Mouse (Mus musculus) midbrain, embryonic 13.5 days (tissue): Measurements from ENCODE around the gene Fkbp5. TPM values are rescaled to one million over a fixed set of nuclear protein-coding genes. Genes with fewer than 3 reads are reported as not detected.

Experiments
- ATAC-seq: fragments of 200-750 bp; cut with Nextera tagmentation; 2 replicates; pipeline ENCODE4 v1.8.0; 2017; ENCODE audit warnings: mild to moderate bottlenecking, moderate TSS enrichment, moderate library complexity
- H3K27ac ChIP-seq: fragments of 300-500 bp; sonication (generic); 2 replicates; pipeline ENCODE4 v1.5.1; 2015; ENCODE audit warnings: inconsistent platforms, mild to moderate bottlenecking, moderate library complexity
- H3K27me3 ChIP-seq: fragments of 300-500 bp; sonication (generic); 2 replicates; pipeline ENCODE4 v1.6.1; 2015; ENCODE audit warnings: mild to moderate bottlenecking, inconsistent platforms
- H3K36me3 ChIP-seq: fragments of 300-500 bp; sonication (generic); 2 replicates; pipeline ENCODE4 v1.6.1; 2015; ENCODE audit warnings: mild to moderate bottlenecking, inconsistent platforms
- H3K4me1 ChIP-seq: fragments of 300-500 bp; sonication (generic); replicated peaks from 2 replicates; pipeline ENCODE4 v1.6.1; 2015; ENCODE audit warnings: inconsistent platforms
- H3K4me2 ChIP-seq: fragments of 300-500 bp; sonication (generic); replicated peaks from 2 replicates; pipeline ENCODE4 v1.6.1; 2015; ENCODE audit warnings: moderate library complexity, mild to moderate bottlenecking, inconsistent platforms
- H3K4me3 ChIP-seq: fragments of 300-500 bp; sonication (generic); replicated peaks from 2 replicates; pipeline ENCODE4 v1.5.1; 2015; ENCODE audit warnings: mild to moderate bottlenecking, inconsistent platforms
- H3K9ac ChIP-seq: fragments of 300-500 bp; sonication (generic); replicated peaks from 2 replicates; pipeline ENCODE4 v1.6.1; 2015; ENCODE audit warnings: mild to moderate bottlenecking, inconsistent platforms
- H3K9me3 ChIP-seq: fragments of 300-500 bp; sonication (generic); 2 replicates; pipeline ENCODE4 v1.6.1; 2016; ENCODE audit warnings: mild to moderate bottlenecking, inconsistent platforms
- WGBS: fragments of 180-500 bp; shearing (Covaris S2); methylation state at CpG from one replicate; pipeline ENCODE4 v1.1.7; 2015; 5-methylcytosine and 5-hydroxymethylcytosine counted together
- polyA plus RNA-seq: library from polyadenylated mRNA; unstranded; fragments of >200 nt; fragmentation: Nextera tagmentation; extraction: Ambion mirVana; gene quantifications from 2 replicates; pipeline ENCODE4 v1.2.1, GENCODE M21; 2015

Gene Fkbp5
- polyA plus RNA-seq, 1 experiment from 2014 or later: 30.9 TPM

- Histone ChIP-seq H3K36me3 (no peaks in the 10 kb centered on the region), H3K9me3 (no peaks in the 10 kb centered on the region), H3K27ac (no peak overlapping the region), H3K4me2 (no peak overlapping the region), H3K9ac (no peak overlapping the region), H3K27me3 (no peaks in the 10 kb centered on the region), H3K4me1 (peaks cover 9% of the 10 kb centered on the region), H3K4me3 (no peak overlapping the region)
- ATAC-seq: no peak
- 65% methylated on average over 5 of the region's 5 CpGs for WGBS
Observed at GRCm38 (mm10) chr17:28472696-28473095, 44.6 kb downstream of the Fkbp5 start.

GRCm38 (mm10) chr17:28470876-28471275, 46.5 kb downstream of the Fkbp5 start:
- Histone ChIP-seq H3K9ac (no peak overlapping the region), H3K4me3 (no peak overlapping the region), H3K9me3 (no peaks in the 10 kb centered on the region), H3K27me3 (no peaks in the 10 kb centered on the region), H3K4me1 (peaks cover 9% of the 10 kb centered on the region), H3K36me3 (no peaks in the 10 kb centered on the region), H3K27ac (no peak overlapping the region), H3K4me2 (no peak overlapping the region)
- 90% methylated on average over 6 of the region's 6 CpGs for WGBS
- no peak for ATAC-seq

- Histone ChIP-seq H3K27ac (no peak overlapping the region), H3K9ac (no peak overlapping the region), H3K4me2 (no peak overlapping the region), H3K4me3 (no peak overlapping the region), H3K36me3 (no peaks in the 10 kb centered on the region), H3K27me3 (no peaks in the 10 kb centered on the region), H3K4me1 (peaks cover 9% of the 10 kb centered on the region), H3K9me3 (no peaks in the 10 kb centered on the region)
- no peak for ATAC-seq
- WGBS: 81% methylated on average over 11 of the region's 11 CpGs
Observed at GRCm38 (mm10) chr17:28467749-28468148, 49.6 kb downstream of the Fkbp5 start.

GRCm38 (mm10) chr17:28465968-28466367, 51.4 kb downstream of the Fkbp5 start:
- ATAC-seq: no peak
- H3K27me3 ChIP-seq: no peaks in the 10 kb centered on the region
- no peak overlapping the region for H3K9ac ChIP-seq
- H3K4me1 ChIP-seq: peaks cover 7% of the 10 kb centered on the region
- H3K27ac ChIP-seq: no peak overlapping the region
- no peaks in the 10 kb centered on the region for H3K36me3 ChIP-seq
- H3K9me3 ChIP-seq: no peaks in the 10 kb centered on the region
- no peak overlapping the region for H3K4me3 ChIP-seq
- 91% methylated on average over 4 of the region's 4 CpGs for WGBS
- H3K4me2 ChIP-seq: no peak overlapping the region

- WGBS: 87% methylated on average over 7 of the region's 7 CpGs
- no peak overlapping the region for H3K4me2 ChIP-seq
- H3K27ac ChIP-seq: no peak overlapping the region
- no peak overlapping the region for H3K4me3 ChIP-seq
- no peaks in the 10 kb centered on the region for H3K36me3 ChIP-seq
- no peaks in the 10 kb centered on the region for H3K27me3 ChIP-seq
- H3K9me3 ChIP-seq: no peaks in the 10 kb centered on the region
- ATAC-seq: no peak
- no peaks in the 10 kb centered on the region for H3K4me1 ChIP-seq
- no peak overlapping the region for H3K9ac ChIP-seq
Observed at GRCm38 (mm10) chr17:28463701-28464443, 53.5 kb downstream of the Fkbp5 start.

- H3K27ac ChIP-seq: no peak overlapping the region
- H3K4me1 ChIP-seq: no peaks in the 10 kb centered on the region
- ATAC-seq: no peak
- no peaks in the 10 kb centered on the region for H3K9me3 ChIP-seq
- H3K4me3 ChIP-seq: no peak overlapping the region
- H3K27me3 ChIP-seq: no peaks in the 10 kb centered on the region
- no peak overlapping the region for H3K4me2 ChIP-seq
- H3K9ac ChIP-seq: no peak overlapping the region
- 94% methylated on average over 1 of the region's 1 CpGs for WGBS
- H3K36me3 ChIP-seq: no peaks in the 10 kb centered on the region
Observed at GRCm38 (mm10) chr17:28460388-28460787, 56.9 kb downstream of the Fkbp5 start.

- Histone ChIP-seq H3K4me3 (no peak overlapping the region), H3K4me2 (no peak overlapping the region), H3K9ac (no peak overlapping the region), H3K4me1 (peaks cover 12% of the 10 kb centered on the region), H3K9me3 (no peaks in the 10 kb centered on the region), H3K27ac (no peak overlapping the region), H3K36me3 (no peaks in the 10 kb centered on the region), H3K27me3 (no peaks in the 10 kb centered on the region)
- 70% methylated on average over 4 of the region's 4 CpGs for WGBS
- no peak for ATAC-seq
Observed at GRCm38 (mm10) chr17:28455098-28455497, 62.2 kb downstream of the Fkbp5 start.

- ATAC-seq: no peak
- Histone ChIP-seq H3K27ac (0 out of 2 replicates have a peak overlapping the region, but pooled peaks have one; percentile 11), H3K4me1 (peaks cover 12% of the 10 kb centered on the region), H3K4me3 (no peak overlapping the region), H3K9ac (no peak overlapping the region), H3K4me2 (no peak overlapping the region), H3K9me3 (no peaks in the 10 kb centered on the region), H3K36me3 (no peaks in the 10 kb centered on the region), H3K27me3 (no peaks in the 10 kb centered on the region)
- WGBS: 79% methylated on average over 6 of the region's 6 CpGs
Observed at GRCm38 (mm10) chr17:28452889-28453288, 64.4 kb downstream of the Fkbp5 start.

GRCm38 (mm10) chr17:28451914-28452313, 65.4 kb downstream of the Fkbp5 start:
- H3K27me3 ChIP-seq: no peaks in the 10 kb centered on the region
- WGBS: 97% methylated on average over 3 of the region's 3 CpGs
- ATAC-seq: no peak

GRCm38 (mm10) chr17:28451487-28451886, 65.8 kb downstream of the Fkbp5 start:
- Histone ChIP-seq H3K9me3 (no peaks in the 10 kb centered on the region), H3K4me1 (peaks cover 12% of the 10 kb centered on the region), H3K4me3 (no peak overlapping the region), H3K36me3 (no peaks in the 10 kb centered on the region), H3K4me2 (no peak overlapping the region), H3K9ac (no peak overlapping the region), H3K27me3 (no peaks in the 10 kb centered on the region), H3K27ac (no peak overlapping the region)
- 97% methylated on average over 5 of the region's 5 CpGs for WGBS
- no peak for ATAC-seq

More at GRCm38 (mm10) chr17:28451914-28452313, 65.4 kb downstream of the Fkbp5 start:
- no peaks in the 10 kb centered on the region for H3K9me3 ChIP-seq
- H3K27ac ChIP-seq: no peak overlapping the region
- H3K4me1 ChIP-seq: peaks cover 12% of the 10 kb centered on the region
- H3K9ac ChIP-seq: no peak overlapping the region
- no peak overlapping the region for H3K4me3 ChIP-seq
- no peaks in the 10 kb centered on the region for H3K36me3 ChIP-seq
- H3K4me2 ChIP-seq: no peak overlapping the region

- no peak for ATAC-seq
- no peaks in the 10 kb centered on the region for H3K36me3 ChIP-seq
- WGBS: 79% methylated on average over 6 of the region's 6 CpGs
Observed at GRCm38 (mm10) chr17:28448225-28448624, 69.1 kb downstream of the Fkbp5 start.

GRCm38 (mm10) chr17:28447789-28448188, 69.5 kb downstream of the Fkbp5 start:
- ATAC-seq: no peak
- Histone ChIP-seq H3K4me3 (no peak overlapping the region), H3K4me1 (peaks cover 3% of the 10 kb centered on the region; the same call in 1 of the 2 replicates), H3K4me2 (no peak overlapping the region), H3K27me3 (no peaks in the 10 kb centered on the region), H3K27ac (no peak overlapping the region), H3K9me3 (no peaks in the 10 kb centered on the region), H3K9ac (no peak overlapping the region), H3K36me3 (no peaks in the 10 kb centered on the region)
- WGBS: 90% methylated on average over 7 of the region's 7 CpGs

More at GRCm38 (mm10) chr17:28448225-28448624, 69.1 kb downstream of the Fkbp5 start:
- H3K27ac ChIP-seq: no peak overlapping the region
- H3K9me3 ChIP-seq: no peaks in the 10 kb centered on the region
- H3K9ac ChIP-seq: no peak overlapping the region
- no peak overlapping the region for H3K4me2 ChIP-seq
- no peaks in the 10 kb centered on the region for H3K27me3 ChIP-seq
- peaks cover 7% of the 10 kb centered on the region for H3K4me1 ChIP-seq
- no peak overlapping the region for H3K4me3 ChIP-seq

- H3K27me3 ChIP-seq: no peaks in the 10 kb centered on the region
- ATAC-seq: no peak
- no peak overlapping the region for H3K4me3 ChIP-seq
- no peaks in the 10 kb centered on the region for H3K9me3 ChIP-seq
- H3K36me3 ChIP-seq: no peaks in the 10 kb centered on the region
- H3K9ac ChIP-seq: no peak overlapping the region
- no peak overlapping the region for H3K4me2 ChIP-seq
- no peak overlapping the region for H3K27ac ChIP-seq
- no peaks in the 10 kb centered on the region for H3K4me1 ChIP-seq
- 83% methylated on average over 5 of the region's 5 CpGs for WGBS
Observed at GRCm38 (mm10) chr17:28446820-28447168, 70.5 kb downstream of the Fkbp5 start.
